Mouse (Mus musculus): Measurements from ENCODE around the gene Hoxb9.

Gene Hoxb9

GRCm38 (mm10) chr11:96262262-96262830, 8.9 kb upstream of the Hoxb9 start:
- peaks cover 32% of the 10 kb centered on the region for H3K4me1 ChIP-seq (replicated peaks; ENCODE audit: low read depth, low read length)
- H3K36me3 ChIP-seq (ENCODE audit: insufficient read depth, low read length), result peaks cover 12% of the 10 kb centered on the region
- H3K4me3 ChIP-seq (replicated peaks; ENCODE audit: low read length), result no peak overlapping the region
- H3K27me3 ChIP-seq (ENCODE audit: insufficient read depth, low read length), result peaks cover 98% of the 10 kb centered on the region
- TF ChIP-seq POU5F1 (IDR thresholded peaks at IDR 0.05; ENCODE audit: borderline replicate concordance, low read length) (no peak), CTCF (conservative IDR thresholded peaks at IDR 0.05; ENCODE audit: low read length) (no peak), NANOG (IDR thresholded peaks at IDR 0.05; ENCODE audit: borderline replicate concordance, low read length) (no peak)
- H3K9me3 ChIP-seq (ENCODE audit: low read length), result peaks cover 7% of the 10 kb centered on the region; the same call in 1 of the 2 replicates

- TF ChIP-seq POU5F1 (IDR thresholded peaks at IDR 0.05; ENCODE audit: borderline replicate concordance, low read length) (no peak), NANOG (IDR thresholded peaks at IDR 0.05; ENCODE audit: borderline replicate concordance, low read length) (no peak), CTCF (conservative IDR thresholded peaks at IDR 0.05; ENCODE audit: low read length) (no peak)
- Histone ChIP-seq H3K36me3 (ENCODE audit: insufficient read depth, low read length) (peaks cover 12% of the 10 kb centered on the region), H3K9me3 (ENCODE audit: low read length) (peaks cover 7% of the 10 kb centered on the region; the same call in 1 of the 2 replicates), H3K27me3 (ENCODE audit: insufficient read depth, low read length) (peaks cover 95% of the 10 kb centered on the region), H3K4me3 (replicated peaks; ENCODE audit: low read length) (no peak overlapping the region), H3K4me1 (replicated peaks; ENCODE audit: low read depth, low read length) (peaks cover 31% of the 10 kb centered on the region)
Measured at GRCm38 (mm10) chr11:96263636-96264389, 7.4 kb upstream of the Hoxb9 start.

GRCm38 (mm10) chr11:96264390-96265020, 6.8 kb upstream of the Hoxb9 start:
- H3K4me3 ChIP-seq (replicated peaks; ENCODE audit: low read length), result no peak overlapping the region
- H3K27me3 ChIP-seq (ENCODE audit: insufficient read depth, low read length), result peaks cover 95% of the 10 kb centered on the region
- TF ChIP-seq NANOG (IDR thresholded peaks at IDR 0.05; ENCODE audit: borderline replicate concordance, low read length) (no peak), POU5F1 (IDR thresholded peaks at IDR 0.05; ENCODE audit: borderline replicate concordance, low read length) (no peak), CTCF (conservative IDR thresholded peaks at IDR 0.05; ENCODE audit: low read length) (no peak)
- peaks cover 7% of the 10 kb centered on the region; the same call in 1 of the 2 replicates for H3K9me3 ChIP-seq (ENCODE audit: low read length)
- peaks cover 12% of the 10 kb centered on the region for H3K36me3 ChIP-seq (ENCODE audit: insufficient read depth, low read length)
- peaks cover 28% of the 10 kb centered on the region for H3K4me1 ChIP-seq (replicated peaks; ENCODE audit: low read depth, low read length)

GRCm38 (mm10) chr11:96265954-96266353, 5.3 kb upstream of the Hoxb9 start:
- no peak for TF ChIP-seq POU5F1 (IDR thresholded peaks at IDR 0.05; ENCODE audit: borderline replicate concordance, low read length)
- TF ChIP-seq NANOG (IDR thresholded peaks at IDR 0.05; ENCODE audit: borderline replicate concordance, low read length), result no peak
- no peak for TF ChIP-seq CTCF (conservative IDR thresholded peaks at IDR 0.05; ENCODE audit: low read length)
- Histone ChIP-seq H3K27me3 (ENCODE audit: insufficient read depth, low read length) (peaks cover 96% of the 10 kb centered on the region), H3K36me3 (ENCODE audit: insufficient read depth, low read length) (peaks cover 12% of the 10 kb centered on the region), H3K9me3 (ENCODE audit: low read length) (peaks cover 7% of the 10 kb centered on the region; the same call in 1 of the 2 replicates), H3K4me1 (replicated peaks; ENCODE audit: low read depth, low read length) (peaks cover 31% of the 10 kb centered on the region), H3K4me3 (replicated peaks; ENCODE audit: low read length) (no peak overlapping the region)

GRCm38 (mm10) chr11:96267021-96267920, 4.0 kb upstream of the Hoxb9 start:
- no peak overlapping the region for H3K4me3 ChIP-seq (replicated peaks; ENCODE audit: low read length)
- H3K27me3 ChIP-seq (ENCODE audit: insufficient read depth, low read length), result peaks cover 97% of the 10 kb centered on the region
- no peak for TF ChIP-seq POU5F1 (IDR thresholded peaks at IDR 0.05; ENCODE audit: borderline replicate concordance, low read length)
- no peak for TF ChIP-seq NANOG (IDR thresholded peaks at IDR 0.05; ENCODE audit: borderline replicate concordance, low read length)
- no peak for TF ChIP-seq CTCF (conservative IDR thresholded peaks at IDR 0.05; ENCODE audit: low read length)
- peaks cover 33% of the 10 kb centered on the region for H3K4me1 ChIP-seq (replicated peaks; ENCODE audit: low read depth, low read length)
- H3K36me3 ChIP-seq (ENCODE audit: insufficient read depth, low read length), result peaks cover 12% of the 10 kb centered on the region
- peaks cover 7% of the 10 kb centered on the region; the same call in 1 of the 2 replicates for H3K9me3 ChIP-seq (ENCODE audit: low read length)

- H3K36me3 ChIP-seq (ENCODE audit: insufficient read depth, low read length), result peaks cover 7% of the 10 kb centered on the region
- H3K27me3 ChIP-seq (ENCODE audit: insufficient read depth, low read length), result peaks cover 97% of the 10 kb centered on the region
- peaks cover 7% of the 10 kb centered on the region; the same call in 1 of the 2 replicates for H3K9me3 ChIP-seq (ENCODE audit: low read length)
- H3K4me3 ChIP-seq (replicated peaks; ENCODE audit: low read length), result no peak overlapping the region
- H3K4me1 ChIP-seq (replicated peaks; ENCODE audit: low read depth, low read length), result peaks cover 37% of the 10 kb centered on the region
- TF ChIP-seq CTCF (conservative IDR thresholded peaks at IDR 0.05; ENCODE audit: low read length), result no peak
- TF ChIP-seq NANOG (IDR thresholded peaks at IDR 0.05; ENCODE audit: borderline replicate concordance, low read length), result no peak
- no peak for TF ChIP-seq POU5F1 (IDR thresholded peaks at IDR 0.05; ENCODE audit: borderline replicate concordance, low read length)
Measured at GRCm38 (mm10) chr11:96268031-96268745, 3.1 kb upstream of the Hoxb9 start.

GRCm38 (mm10) chr11:96269869-96270268, 1.4 kb upstream of the Hoxb9 start:
- Histone ChIP-seq H3K4me1 (replicated peaks; ENCODE audit: low read depth, low read length) (peaks cover 25% of the 10 kb centered on the region), H3K4me3 (replicated peaks; ENCODE audit: low read length) (0 out of 2 replicates have a peak overlapping the region, but pooled peaks have one; percentile 20), H3K27me3 (ENCODE audit: insufficient read depth, low read length) (peaks cover 97% of the 10 kb centered on the region), H3K9me3 (ENCODE audit: low read length) (peaks cover 3% of the 10 kb centered on the region; the same call in 1 of the 2 replicates), H3K36me3 (ENCODE audit: insufficient read depth, low read length) (peaks cover 3% of the 10 kb centered on the region; the same call in 1 of the 2 replicates)
- no peak for TF ChIP-seq NANOG (IDR thresholded peaks at IDR 0.05; ENCODE audit: borderline replicate concordance, low read length)
- TF ChIP-seq CTCF (conservative IDR thresholded peaks at IDR 0.05; ENCODE audit: low read length), result no peak

Data from E14TG2a.4 (cell line).